Mouse (Mus musculus) spleen, adult 2 months (tissue): ENCODE measurements around the gene Ift81. TPM values are rescaled to one million over a fixed set of nuclear protein-coding genes. Genes with fewer than 3 reads are reported as not detected.
"Not testable (repeated sequence)": the region's sequence is repeated elsewhere in the genome, so short reads cannot be mapped to it uniquely, and the experiment has no call there.

Experiments
- DNase-seq, 2 experiments: peaks; one replicate each; pipeline versions ENCODE4 v3.0.0 to v3.0.0-alpha.2; 2012 to 2021; ENCODE audit warnings: low spot score in 2 of 2, low read depth in 1 of 2
- H3K27ac ChIP-seq: fragments of 200-500 bp; 2 replicates; pipeline ENCODE4 v1.5.1; 2012; ENCODE audit warnings: low read length, inconsistent platforms; ENCODE audit not compliant: insufficient read depth
- H3K27me3 ChIP-seq: fragments of 200-500 bp; 2 replicates; pipeline ENCODE4 v1.6.1; 2012; ENCODE audit warnings: mild to moderate bottlenecking, moderate library complexity, low read length, inconsistent platforms; ENCODE audit not compliant: control insufficient read depth, insufficient read depth
- H3K36me3 ChIP-seq: fragments of 200-500 bp; 2 replicates; pipeline ENCODE4 v1.6.1; 2012; ENCODE audit warnings: mild to moderate bottlenecking, low read length, inconsistent platforms; ENCODE audit not compliant: control insufficient read depth, insufficient read depth
- H3K4me1 ChIP-seq: fragments of 200-500 bp; 2 replicates; pipeline ENCODE4 v1.6.1; 2011; ENCODE audit warnings: inconsistent platforms; ENCODE audit not compliant: control insufficient read depth, insufficient read depth, insufficient read length
- H3K4me3 ChIP-seq: fragments of 200-500 bp; 2 replicates; pipeline ENCODE4 v1.5.1; 2011; ENCODE audit warnings: mild to moderate bottlenecking, inconsistent platforms; ENCODE audit not compliant: insufficient read depth, insufficient read length; ENCODE audit errors: extremely low read depth
- CTCF ChIP-seq: fragments of 200-500 bp; IDR thresholded peaks from 2 replicates; pipeline ENCODE4 v1.5.1; 2011; ENCODE audit warnings: mild to moderate bottlenecking, inconsistent platforms; ENCODE audit not compliant: insufficient read depth, insufficient read length, insufficient replicate concordance; ENCODE audit errors: extremely low read depth
- POLR2A ChIP-seq: fragments of 200-500 bp; IDR thresholded peaks from 2 replicates; pipeline ENCODE4 v1.6.1; 2011; ENCODE audit warnings: low read depth, low read length, inconsistent platforms
- WGBS: fragments of 180-500 bp; shearing (Covaris S2); methylation state at CpG from one replicate; pipeline ENCODE4 v1.1.7; 2018; 5-methylcytosine and 5-hydroxymethylcytosine counted together
- polyA plus RNA-seq: library from polyadenylated mRNA; depleted of rRNA; stranded (reverse); fragments of >200 nt; gene quantifications from 2 replicates; pipeline ENCODE4 v1.2.3, GENCODE M21; 2012

The Ift81 gene
- polyA plus RNA-seq, 1 experiment, result 0.34 TPM

- H3K27ac ChIP-seq, result peak overlapping the region; percentile 20; the same call in 1 of the 2 replicates
- H3K27me3 ChIP-seq, result no peaks in the 10 kb centered on the region
- TF ChIP-seq CTCF, result no peak
- TF ChIP-seq POLR2A, result no peak
- WGBS, result 15% methylated on average over 7 of the region's 7 CpGs
- no peaks in the 10 kb centered on the region for H3K36me3 ChIP-seq
- H3K4me3 ChIP-seq, result no peak overlapping the region
- H3K4me1 ChIP-seq, result peaks cover 22% of the 10 kb centered on the region; the same call in 1 of the 2 replicates
- DNase-seq, result no peak
Observed at GRCm38 (mm10) chr5:122652506-122652905, 38.2 kb upstream of the Ift81 start.

GRCm38 (mm10) chr5:122650100-122650499, 35.8 kb upstream of the Ift81 start:
- Histone ChIP-seq H3K27ac (peak overlapping the region; percentile 46; the same call in 1 of the 2 replicates), H3K36me3 (no peaks in the 10 kb centered on the region), H3K4me1 (peaks cover 28% of the 10 kb centered on the region; the same call in 1 of the 2 replicates), H3K4me3 (no peak overlapping the region), H3K27me3 (no peaks in the 10 kb centered on the region)
- DNase-seq, result no peak
- WGBS, result 47% methylated on average over 8 of the region's 8 CpGs
- no peak for TF ChIP-seq CTCF
- no peak for TF ChIP-seq POLR2A

- no peaks in the 10 kb centered on the region for H3K27me3 ChIP-seq
- no peak overlapping the region for H3K27ac ChIP-seq
- no peak for DNase-seq
- WGBS, result 78% methylated on average over 8 of the region's 8 CpGs
- TF ChIP-seq CTCF (no peak), POLR2A (no peak)
- peaks cover 29% of the 10 kb centered on the region; the same call in 1 of the 2 replicates for H3K4me1 ChIP-seq
- H3K36me3 ChIP-seq, result no peaks in the 10 kb centered on the region
- H3K4me3 ChIP-seq, result no peak overlapping the region
Observed at GRCm38 (mm10) chr5:122649264-122649663, 34.9 kb upstream of the Ift81 start.

GRCm38 (mm10) chr5:122647952-122648374, 33.6 kb upstream of the Ift81 start:
- WGBS, result 93% methylated on average over 14 of the region's 14 CpGs
- H3K27ac ChIP-seq, H3K36me3 ChIP-seq, H3K27me3 ChIP-seq, H3K4me3 ChIP-seq, DNase-seq: not testable (repeated sequence)
- H3K4me1 ChIP-seq, result peaks cover 20% of the 10 kb centered on the region; the same call in 1 of the 2 replicates

GRCm38 (mm10) chr5:122647256-122647924, 33.1 kb upstream of the Ift81 start:
- DNase-seq, result no peak
- no peak overlapping the region for H3K4me3 ChIP-seq
- 53% methylated on average over 9 of the region's 9 CpGs for WGBS
- no peak overlapping the region for H3K27ac ChIP-seq
- H3K27me3 ChIP-seq, result no peaks in the 10 kb centered on the region
- TF ChIP-seq POLR2A, result no peak
- no peak for TF ChIP-seq CTCF
- H3K4me1 ChIP-seq, result peaks cover 16% of the 10 kb centered on the region; the same call in 1 of the 2 replicates
- H3K36me3 ChIP-seq, result no peaks in the 10 kb centered on the region

GRCm38 (mm10) chr5:122646050-122646449, 31.7 kb upstream of the Ift81 start:
- H3K4me1 ChIP-seq, result peaks cover 14% of the 10 kb centered on the region; the same call in 1 of the 2 replicates
- no peaks in the 10 kb centered on the region for H3K36me3 ChIP-seq
- 71% methylated on average over 11 of the region's 11 CpGs for WGBS
- no peaks in the 10 kb centered on the region for H3K27me3 ChIP-seq
- no peak for TF ChIP-seq CTCF
- no peak for TF ChIP-seq POLR2A
- no peak for DNase-seq
- no peak overlapping the region for H3K27ac ChIP-seq
- no peak overlapping the region for H3K4me3 ChIP-seq

GRCm38 (mm10) chr5:122645290-122645689, 31.0 kb upstream of the Ift81 start:
- 34% methylated on average over 6 of the region's 6 CpGs for WGBS

More at GRCm38 (mm10) chr5:122645290-122645689, 31.0 kb upstream of the Ift81 start:
- H3K4me1 ChIP-seq, result peaks cover 14% of the 10 kb centered on the region; the same call in 1 of the 2 replicates
- H3K4me3 ChIP-seq, result no peak overlapping the region
- H3K27ac ChIP-seq, result no peak overlapping the region
- no peak for TF ChIP-seq CTCF
- TF ChIP-seq POLR2A, result no peak
- no peak for DNase-seq
- H3K36me3 ChIP-seq, result no peaks in the 10 kb centered on the region
- no peaks in the 10 kb centered on the region for H3K27me3 ChIP-seq
